Mouse (Mus musculus): ENCODE results near the gene Nemp1. TPM values are rescaled to one million over a fixed set of nuclear protein-coding genes. Genes with fewer than 3 reads are reported as not detected.

Gene Nemp1
- polyA plus RNA-seq, 1 experiment from 2014 or later: 10.7 TPM

- ATAC-seq (ENCODE audit: low FRiP score, low TSS enrichment): no peak
- Histone ChIP-seq H3K4me2 (replicated peaks; ENCODE audit: low read depth, low read length) (no peak overlapping the region), H3K27ac (ENCODE audit: low read length) (no peak overlapping the region), H3K9me3 (ENCODE audit: low read length) (no peaks in the 10 kb centered on the region), H3K4me1 (ENCODE audit: insufficient read depth, low read length) (peaks cover 4% of the 10 kb centered on the region; the same call in 1 of the 2 replicates), H3K9ac (replicated peaks; ENCODE audit: low read length) (no peak overlapping the region), H3K27me3 (ENCODE audit: insufficient read depth, low read length) (no peaks in the 10 kb centered on the region), H3K4me3 (ENCODE audit: low read length) (no peak overlapping the region), H3K36me3 (ENCODE audit: insufficient read depth, low read length) (no peaks in the 10 kb centered on the region)
- 34% methylated on average over 5 of the region's 5 CpGs for WGBS
These were observed 67.7 kb downstream of the Nemp1 start for GRCm38 (mm10) chr10:127734434-127734833.

GRCm38 (mm10) chr10:127736266-127736665, 69.6 kb downstream of the Nemp1 start:
- no peak for ATAC-seq (ENCODE audit: low FRiP score, low TSS enrichment)
- WGBS: 60% methylated on average over 2 of the region's 2 CpGs

GRCm38 (mm10) chr10:127736916-127737315, 70.2 kb downstream of the Nemp1 start:
- Histone ChIP-seq H3K27me3 (ENCODE audit: insufficient read depth, low read length) (no peaks in the 10 kb centered on the region), H3K9me3 (ENCODE audit: low read length) (no peaks in the 10 kb centered on the region), H3K27ac (ENCODE audit: low read length) (no peak overlapping the region), H3K4me1 (ENCODE audit: insufficient read depth, low read length) (peaks cover 14% of the 10 kb centered on the region), H3K4me2 (replicated peaks; ENCODE audit: low read depth, low read length) (no peak overlapping the region), H3K36me3 (ENCODE audit: insufficient read depth, low read length) (peaks cover 5% of the 10 kb centered on the region), H3K9ac (replicated peaks; ENCODE audit: low read length) (no peak overlapping the region), H3K4me3 (ENCODE audit: low read length) (no peak overlapping the region)
- 68% methylated on average over 4 of the region's 4 CpGs for WGBS
- ATAC-seq (ENCODE audit: low FRiP score, low TSS enrichment): no peak

More at GRCm38 (mm10) chr10:127736266-127736665, 69.6 kb downstream of the Nemp1 start:
- no peak overlapping the region for H3K4me3 ChIP-seq (ENCODE audit: low read length)
- no peak overlapping the region for H3K9ac ChIP-seq (replicated peaks; ENCODE audit: low read length)
- H3K4me1 ChIP-seq (ENCODE audit: insufficient read depth, low read length): peaks cover 14% of the 10 kb centered on the region
- H3K36me3 ChIP-seq (ENCODE audit: insufficient read depth, low read length): no peaks in the 10 kb centered on the region
- H3K27me3 ChIP-seq (ENCODE audit: insufficient read depth, low read length): no peaks in the 10 kb centered on the region
- H3K9me3 ChIP-seq (ENCODE audit: low read length): no peaks in the 10 kb centered on the region
- peak overlapping the region; percentile 45; the same call in 1 of the 2 replicates for H3K27ac ChIP-seq (ENCODE audit: low read length)
- H3K4me2 ChIP-seq (replicated peaks; ENCODE audit: low read depth, low read length): no peak overlapping the region

GRCm38 (mm10) chr10:127737552-127737951, 70.9 kb downstream of the Nemp1 start:
- 21% methylated on average over 2 of the region's 2 CpGs for WGBS
- peaks cover 12% of the 10 kb centered on the region for H3K36me3 ChIP-seq (ENCODE audit: insufficient read depth, low read length)

GRCm38 (mm10) chr10:127738151-127738882, 71.6 kb downstream of the Nemp1 start:
- 35% methylated on average over 13 of the region's 13 CpGs for WGBS
- H3K27ac ChIP-seq (ENCODE audit: low read length): peak overlapping the region; percentile 91
- no peak overlapping the region for H3K4me3 ChIP-seq (ENCODE audit: low read length)
- H3K4me2 ChIP-seq (replicated peaks; ENCODE audit: low read depth, low read length): peak overlapping the region; percentile 81
- peaks cover 20% of the 10 kb centered on the region for H3K36me3 ChIP-seq (ENCODE audit: insufficient read depth, low read length)
- ATAC-seq (ENCODE audit: low FRiP score, low TSS enrichment): peak; percentile 21
- peak overlapping the region; percentile 5; the same call in 1 of the 2 replicates for H3K9ac ChIP-seq (replicated peaks; ENCODE audit: low read length)
- peaks cover 14% of the 10 kb centered on the region for H3K4me1 ChIP-seq (ENCODE audit: insufficient read depth, low read length)
- no peaks in the 10 kb centered on the region for H3K9me3 ChIP-seq (ENCODE audit: low read length)
- no peaks in the 10 kb centered on the region for H3K27me3 ChIP-seq (ENCODE audit: insufficient read depth, low read length)

More at GRCm38 (mm10) chr10:127737552-127737951, 70.9 kb downstream of the Nemp1 start:
- peaks cover 14% of the 10 kb centered on the region for H3K4me1 ChIP-seq (ENCODE audit: insufficient read depth, low read length)
- H3K27ac ChIP-seq (ENCODE audit: low read length): no peak overlapping the region
- H3K9me3 ChIP-seq (ENCODE audit: low read length): no peaks in the 10 kb centered on the region
- H3K9ac ChIP-seq (replicated peaks; ENCODE audit: low read length): no peak overlapping the region
- H3K4me3 ChIP-seq (ENCODE audit: low read length): no peak overlapping the region
- H3K4me2 ChIP-seq (replicated peaks; ENCODE audit: low read depth, low read length): no peak overlapping the region
- no peak for ATAC-seq (ENCODE audit: low FRiP score, low TSS enrichment)
- no peaks in the 10 kb centered on the region for H3K27me3 ChIP-seq (ENCODE audit: insufficient read depth, low read length)

GRCm38 (mm10) chr10:127739083-127739660, 72.5 kb downstream of the Nemp1 start, which contains the start of gene Zbtb39:
Gene Zbtb39, plus strand, starts transcription at chr10:127739538.
- Histone ChIP-seq H3K9ac (replicated peaks; ENCODE audit: low read length) (peak within 1 kb of the TSS; percentile 97), H3K36me3 (ENCODE audit: insufficient read depth, low read length) (peaks cover 28% of the 10 kb centered on the region), H3K27me3 (ENCODE audit: insufficient read depth, low read length) (no peaks in the 10 kb centered on the region), H3K9me3 (ENCODE audit: low read length) (no peaks in the 10 kb centered on the region), H3K4me2 (replicated peaks; ENCODE audit: low read depth, low read length) (peak within 1 kb of the TSS; percentile 81), H3K4me1 (ENCODE audit: insufficient read depth, low read length) (peaks cover 14% of the 10 kb centered on the region), H3K27ac (ENCODE audit: low read length) (peak within 1 kb of the TSS; percentile 91), H3K4me3 (ENCODE audit: low read length) (peak within 1 kb of the TSS; percentile 88)
- peak; percentile 81 for ATAC-seq (ENCODE audit: low FRiP score, low TSS enrichment)
- under 1% methylated on average over 33 of the region's 61 CpGs for WGBS

GRCm38 (mm10) chr10:127739661-127740161, 73.0 kb downstream of the Nemp1 start:
- Histone ChIP-seq H3K4me1 (ENCODE audit: insufficient read depth, low read length) (peaks cover 14% of the 10 kb centered on the region), H3K27me3 (ENCODE audit: insufficient read depth, low read length) (no peaks in the 10 kb centered on the region), H3K9ac (replicated peaks; ENCODE audit: low read length) (peak overlapping the region; percentile 97), H3K27ac (ENCODE audit: low read length) (peak overlapping the region; percentile 91), H3K9me3 (ENCODE audit: low read length) (no peaks in the 10 kb centered on the region), H3K4me2 (replicated peaks; ENCODE audit: low read depth, low read length) (peak overlapping the region; percentile 81), H3K4me3 (ENCODE audit: low read length) (peak overlapping the region; percentile 88), H3K36me3 (ENCODE audit: insufficient read depth, low read length) (peaks cover 33% of the 10 kb centered on the region)
- ATAC-seq (ENCODE audit: low FRiP score, low TSS enrichment): peak; percentile 60
- WGBS: under 1% methylated on average over 47 of the region's 55 CpGs

- WGBS: 65% methylated on average over 5 of the region's 5 CpGs
These were observed 78.0 kb downstream of the Nemp1 start for GRCm38 (mm10) chr10:127744661-127745060.

GRCm38 (mm10) chr10:127745886-127746285, 79.2 kb downstream of the Nemp1 start:
- peaks cover 57% of the 10 kb centered on the region for H3K36me3 ChIP-seq (ENCODE audit: insufficient read depth, low read length)
- H3K27ac ChIP-seq (ENCODE audit: low read length): no peak overlapping the region
- WGBS: 66% methylated on average over 5 of the region's 5 CpGs
- no peaks in the 10 kb centered on the region for H3K9me3 ChIP-seq (ENCODE audit: low read length)
- H3K4me3 ChIP-seq (ENCODE audit: low read length): no peak overlapping the region
- peaks cover 34% of the 10 kb centered on the region for H3K4me1 ChIP-seq (ENCODE audit: insufficient read depth, low read length)
- no peak for ATAC-seq (ENCODE audit: low FRiP score, low TSS enrichment)
- H3K9ac ChIP-seq (replicated peaks; ENCODE audit: low read length): no peak overlapping the region
- no peak overlapping the region for H3K4me2 ChIP-seq (replicated peaks; ENCODE audit: low read depth, low read length)
- no peaks in the 10 kb centered on the region for H3K27me3 ChIP-seq (ENCODE audit: insufficient read depth, low read length)

More at GRCm38 (mm10) chr10:127744661-127745060, 78.0 kb downstream of the Nemp1 start:
- Histone ChIP-seq H3K27me3 (ENCODE audit: insufficient read depth, low read length) (no peaks in the 10 kb centered on the region), H3K4me3 (ENCODE audit: low read length) (no peak overlapping the region), H3K27ac (ENCODE audit: low read length) (no peak overlapping the region), H3K9ac (replicated peaks; ENCODE audit: low read length) (no peak overlapping the region), H3K36me3 (ENCODE audit: insufficient read depth, low read length) (peaks cover 57% of the 10 kb centered on the region), H3K9me3 (ENCODE audit: low read length) (no peaks in the 10 kb centered on the region), H3K4me1 (ENCODE audit: insufficient read depth, low read length) (peaks cover 34% of the 10 kb centered on the region), H3K4me2 (replicated peaks; ENCODE audit: low read depth, low read length) (no peak overlapping the region)
- ATAC-seq (ENCODE audit: low FRiP score, low TSS enrichment): no peak
